Mouse (Mus musculus): ENCODE measurements at regions not wholly inside any gene's neighbourhood (a gene's known extent, or its start where the extent isn't known, plus 50 kb on each side); places are given as distances from the start of the nearest gene placed in this dataset.

GRCm38 (mm10) chr5:148820476-148820875, 108.6 kb downstream of the Katnal1 start:
- Histone ChIP-seq H3K9ac (no peak overlapping the region), H3K4me3 (replicated peaks) (no peak overlapping the region), H3K27me3 (peaks cover 28% of the 10 kb centered on the region), H3K27ac (no peak overlapping the region), H3K36me3 (no peaks in the 10 kb centered on the region), H3K4me1 (replicated peaks) (peaks cover 16% of the 10 kb centered on the region), H3K9me3 (replicated peaks) (no peaks in the 10 kb centered on the region), H3K4me2 (0 out of 2 replicates have a peak overlapping the region, but pooled peaks have one; percentile 6)
- WGBS (ENCODE audit: insufficient replicate concordance), result 14% methylated on average over 20 of the region's 20 CpGs
- ATAC-seq (ENCODE audit: low read depth) (no peak), DNase-seq (no peak)

- Histone ChIP-seq H3K27ac (no peak overlapping the region), H3K4me2 (no peak overlapping the region), H3K9ac (no peak overlapping the region), H3K27me3 (peaks cover 28% of the 10 kb centered on the region), H3K4me1 (replicated peaks) (peaks cover 16% of the 10 kb centered on the region), H3K4me3 (replicated peaks) (no peak overlapping the region), H3K36me3 (no peaks in the 10 kb centered on the region), H3K9me3 (replicated peaks) (no peaks in the 10 kb centered on the region)
- WGBS (ENCODE audit: insufficient replicate concordance), result 33% methylated on average over 6 of the region's 6 CpGs
- DNase-seq (no peak), ATAC-seq (ENCODE audit: low read depth) (peak; percentile 58)
These were observed 109.7 kb downstream of the Katnal1 start for GRCm38 (mm10) chr5:148819423-148819822.

DNA sequence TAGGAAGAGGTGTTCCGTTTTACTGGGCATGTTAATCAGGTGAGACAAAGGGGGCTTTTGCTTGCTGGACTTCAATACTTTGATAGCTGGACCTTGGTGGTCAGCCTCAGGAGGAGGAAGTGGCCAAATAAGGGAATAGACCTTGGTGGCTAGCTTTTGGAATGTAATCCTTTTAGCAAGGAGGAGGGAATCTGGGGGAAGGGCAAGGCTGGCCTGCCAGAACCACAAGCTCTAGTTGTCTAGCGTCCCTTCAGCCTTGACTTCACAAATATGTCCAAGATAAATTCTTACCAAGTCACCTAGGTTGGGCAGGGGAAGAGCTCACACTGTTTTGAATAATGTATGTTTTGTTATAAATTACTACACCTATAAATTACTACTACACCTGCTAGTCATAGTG, 110.4 kb downstream of the Katnal1 start:
- ATAC-seq (ENCODE audit: low read depth) (no peak), DNase-seq (no peak)
- WGBS (ENCODE audit: insufficient replicate concordance), result 33% methylated on average over 2 of the region's 2 CpGs
- H3K27me3 ChIP-seq, result peaks cover 25% of the 10 kb centered on the region
- H3K4me3 ChIP-seq (replicated peaks), result no peak overlapping the region
- no peak overlapping the region for H3K27ac ChIP-seq
- no peaks in the 10 kb centered on the region for H3K9me3 ChIP-seq (replicated peaks)
- H3K9ac ChIP-seq, result no peak overlapping the region
- no peaks in the 10 kb centered on the region for H3K36me3 ChIP-seq
- no peak overlapping the region for H3K4me2 ChIP-seq
- peaks cover 16% of the 10 kb centered on the region for H3K4me1 ChIP-seq (replicated peaks)

- DNase-seq, result no peak
- H3K9me3 ChIP-seq (replicated peaks), result 0 out of 2 replicates have a peak, but pooled peaks cover under 1% of the 10 kb centered on the region
- no peak overlapping the region for H3K4me2 ChIP-seq
- no peak overlapping the region for H3K4me3 ChIP-seq (replicated peaks)
- H3K36me3 ChIP-seq, result no peaks in the 10 kb centered on the region
- H3K27me3 ChIP-seq, result peaks cover 4% of the 10 kb centered on the region; the same call in 1 of the 2 replicates
- 41% methylated on average over 9 of the region's 9 CpGs for WGBS (ENCODE audit: insufficient replicate concordance)
- H3K27ac ChIP-seq, result no peak overlapping the region
- no peak for ATAC-seq (ENCODE audit: low read depth)
- H3K4me1 ChIP-seq (replicated peaks), result peaks cover 24% of the 10 kb centered on the region
- no peak overlapping the region for H3K9ac ChIP-seq
These were observed 116.3 kb downstream of the Katnal1 start for GRCm38 (mm10) chr5:148812840-148813239.

DNA sequence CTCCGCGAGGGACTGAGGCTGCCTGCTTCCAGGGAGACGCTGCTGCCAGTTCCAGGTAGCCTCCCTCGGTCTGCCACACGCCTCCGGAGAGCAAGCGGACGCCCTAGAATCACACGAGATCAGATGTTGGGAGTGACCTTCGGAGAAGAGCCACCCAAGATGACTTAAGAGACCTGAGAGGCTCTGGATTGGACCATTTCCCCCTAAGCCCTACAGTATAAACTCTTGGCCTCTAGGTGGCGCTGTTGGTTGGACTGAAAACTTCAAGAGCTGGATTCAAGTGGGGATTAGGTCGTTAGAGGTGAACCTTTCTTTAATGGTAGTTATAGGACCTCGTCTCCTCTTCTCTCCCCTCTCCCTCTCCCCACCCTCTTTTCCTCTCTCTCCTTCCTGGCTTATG, 117.1 kb downstream of the Katnal1 start:
- Histone ChIP-seq H3K9me3 (replicated peaks) (0 out of 2 replicates have a peak, but pooled peaks cover 5% of the 10 kb centered on the region), H3K27ac (no peak overlapping the region), H3K9ac (no peak overlapping the region), H3K36me3 (no peaks in the 10 kb centered on the region), H3K4me2 (no peak overlapping the region), H3K4me3 (replicated peaks) (no peak overlapping the region), H3K4me1 (replicated peaks) (peaks cover 24% of the 10 kb centered on the region), H3K27me3 (peaks cover 4% of the 10 kb centered on the region; the same call in 1 of the 2 replicates)
- 17% methylated on average over 13 of the region's 13 CpGs for WGBS (ENCODE audit: insufficient replicate concordance)
- DNase-seq, result peak; percentile 51
- peak; percentile 63 for ATAC-seq (ENCODE audit: low read depth)

GRCm38 (mm10) chr5:148809485-148809884, 119.6 kb downstream of the Katnal1 start:
- DNase-seq (no peak), ATAC-seq (ENCODE audit: low read depth) (no peak)
- 0 out of 2 replicates have a peak, but pooled peaks cover 5% of the 10 kb centered on the region for H3K9me3 ChIP-seq (replicated peaks)
- 73% methylated on average over 3 of the region's 3 CpGs for WGBS (ENCODE audit: insufficient replicate concordance)
- H3K4me2 ChIP-seq, result no peak overlapping the region
- peaks cover 24% of the 10 kb centered on the region for H3K4me1 ChIP-seq (replicated peaks)
- no peaks in the 10 kb centered on the region for H3K36me3 ChIP-seq
- H3K27ac ChIP-seq, result no peak overlapping the region
- no peak overlapping the region for H3K9ac ChIP-seq
- peaks cover 8% of the 10 kb centered on the region for H3K27me3 ChIP-seq
- H3K4me3 ChIP-seq (replicated peaks), result no peak overlapping the region

- Histone ChIP-seq H3K9ac (no peak overlapping the region), H3K36me3 (no peaks in the 10 kb centered on the region), H3K27ac (no peak overlapping the region), H3K4me3 (replicated peaks) (no peak overlapping the region), H3K4me1 (replicated peaks) (peaks cover 27% of the 10 kb centered on the region), H3K4me2 (no peak overlapping the region), H3K27me3 (peaks cover 8% of the 10 kb centered on the region), H3K9me3 (replicated peaks) (0 out of 2 replicates have a peak, but pooled peaks cover 5% of the 10 kb centered on the region)
- WGBS (ENCODE audit: insufficient replicate concordance), result 38% methylated on average over 10 of the region's 10 CpGs
- ATAC-seq (ENCODE audit: low read depth), result no peak
- DNase-seq, result no peak
These were observed 120.1 kb downstream of the Katnal1 start for GRCm38 (mm10) chr5:148809055-148809454.

DNA sequence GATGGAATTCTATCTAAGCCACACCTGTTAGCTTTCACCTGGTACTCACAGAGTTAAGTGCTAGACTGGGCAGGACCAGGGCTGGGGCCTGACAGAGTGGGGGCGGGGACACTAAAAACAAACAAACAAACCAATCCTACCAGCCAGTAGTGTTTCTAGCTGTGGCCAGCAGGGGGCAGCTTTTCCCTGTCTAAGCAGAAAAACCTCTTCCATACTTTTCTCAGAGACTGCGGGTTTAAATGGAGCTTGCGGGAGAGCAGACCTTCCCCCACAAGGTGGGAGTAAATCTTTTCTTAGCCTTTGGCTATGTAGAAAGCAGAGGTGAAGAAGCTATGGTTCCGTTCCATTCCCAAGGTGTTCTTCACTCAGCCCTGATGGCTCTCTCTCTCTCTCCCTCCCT, 120.7 kb downstream of the Katnal1 start:
- Histone ChIP-seq H3K4me1 (replicated peaks) (peaks cover 34% of the 10 kb centered on the region), H3K9ac (no peak overlapping the region), H3K36me3 (no peaks in the 10 kb centered on the region), H3K27ac (no peak overlapping the region), H3K9me3 (replicated peaks) (0 out of 2 replicates have a peak, but pooled peaks cover 5% of the 10 kb centered on the region), H3K4me3 (replicated peaks) (no peak overlapping the region), H3K4me2 (no peak overlapping the region), H3K27me3 (peaks cover 8% of the 10 kb centered on the region)
- peak; percentile 52; the same call in 1 of the 2 replicates for ATAC-seq (ENCODE audit: low read depth)
- peak; percentile 44 for DNase-seq
- 12% methylated on average over 4 of the region's 4 CpGs for WGBS (ENCODE audit: insufficient replicate concordance)

DNA sequence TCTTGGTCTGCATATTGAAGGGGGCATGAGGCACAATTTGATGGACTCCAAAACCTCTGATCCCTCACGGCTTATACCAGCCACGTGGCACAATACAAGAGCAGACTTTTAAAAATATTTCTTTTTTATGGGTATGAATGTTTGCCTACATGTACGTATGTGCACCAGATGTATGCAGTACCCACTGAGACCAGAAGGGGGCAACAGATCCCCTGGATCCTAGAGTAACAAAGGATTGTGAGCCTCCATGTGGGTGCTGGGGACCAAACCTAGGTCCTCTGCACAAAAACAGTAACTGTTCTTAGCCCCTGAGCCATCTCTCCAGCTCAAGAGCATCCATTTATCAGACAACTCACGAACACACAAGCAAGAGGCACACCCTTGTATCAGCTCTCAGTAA, 121.5 kb downstream of the Katnal1 start:
- H3K9me3 ChIP-seq (replicated peaks), result 0 out of 2 replicates have a peak, but pooled peaks cover 5% of the 10 kb centered on the region
- ATAC-seq (ENCODE audit: low read depth), result no peak
- H3K36me3 ChIP-seq, result no peaks in the 10 kb centered on the region
- DNase-seq, result no peak
- H3K4me2 ChIP-seq, result no peak overlapping the region
- no peak overlapping the region for H3K4me3 ChIP-seq (replicated peaks)
- 79% methylated on average over 4 of the region's 4 CpGs for WGBS (ENCODE audit: insufficient replicate concordance)
- H3K9ac ChIP-seq, result no peak overlapping the region
- peaks cover 10% of the 10 kb centered on the region for H3K27me3 ChIP-seq
- H3K27ac ChIP-seq, result no peak overlapping the region
- H3K4me1 ChIP-seq (replicated peaks), result peaks cover 37% of the 10 kb centered on the region

- H3K36me3 ChIP-seq, result no peaks in the 10 kb centered on the region
- H3K9ac ChIP-seq, result no peak overlapping the region
- H3K9me3 ChIP-seq (replicated peaks), result 0 out of 2 replicates have a peak, but pooled peaks cover 5% of the 10 kb centered on the region
- no peak overlapping the region for H3K27ac ChIP-seq
- WGBS (ENCODE audit: insufficient replicate concordance), result 24% methylated on average over 3 of the region's 3 CpGs
- peaks cover 12% of the 10 kb centered on the region for H3K27me3 ChIP-seq
- ATAC-seq (ENCODE audit: low read depth) (no peak), DNase-seq (no peak)
- no peak overlapping the region for H3K4me2 ChIP-seq
- H3K4me1 ChIP-seq (replicated peaks), result peaks cover 25% of the 10 kb centered on the region
- no peak overlapping the region for H3K4me3 ChIP-seq (replicated peaks)
These were observed 124.1 kb downstream of the Katnal1 start for GRCm38 (mm10) chr5:148805030-148805429.

GRCm38 (mm10) chr5:148803772-148804171, 125.3 kb downstream of the Katnal1 start:
- ATAC-seq (ENCODE audit: low read depth) (peak; percentile 55; the same call in 1 of the 2 replicates), DNase-seq (no peak)
- no peaks in the 10 kb centered on the region for H3K36me3 ChIP-seq
- no peak overlapping the region for H3K4me3 ChIP-seq (replicated peaks)
- peaks cover 14% of the 10 kb centered on the region for H3K4me1 ChIP-seq (replicated peaks)
- 0 out of 2 replicates have a peak, but pooled peaks cover 5% of the 10 kb centered on the region for H3K9me3 ChIP-seq (replicated peaks)
- H3K27ac ChIP-seq, result no peak overlapping the region
- 60% methylated on average over 12 of the region's 14 CpGs for WGBS (ENCODE audit: insufficient replicate concordance)
- peaks cover 17% of the 10 kb centered on the region for H3K27me3 ChIP-seq
- no peak overlapping the region for H3K9ac ChIP-seq
- no peak overlapping the region for H3K4me2 ChIP-seq

- H3K9ac ChIP-seq, result no peak overlapping the region
- peaks cover 22% of the 10 kb centered on the region for H3K27me3 ChIP-seq
- H3K4me2 ChIP-seq, result no peak overlapping the region
- H3K9me3 ChIP-seq (replicated peaks), result 0 out of 2 replicates have a peak, but pooled peaks cover 3% of the 10 kb centered on the region
- 78% methylated on average over 9 of the region's 9 CpGs for WGBS (ENCODE audit: insufficient replicate concordance)
- peaks cover 13% of the 10 kb centered on the region for H3K4me1 ChIP-seq (replicated peaks)
- ATAC-seq (ENCODE audit: low read depth), result no peak
- H3K4me3 ChIP-seq (replicated peaks), result no peak overlapping the region
- H3K36me3 ChIP-seq, result no peaks in the 10 kb centered on the region
- DNase-seq, result no peak
- no peak overlapping the region for H3K27ac ChIP-seq
These were observed 126.4 kb downstream of the Katnal1 start for GRCm38 (mm10) chr5:148802720-148803119.
